Mouse (Mus musculus) kidney, postnatal 25 days (tissue): ENCODE results near the gene Naa40.

Source experiments
- DNase-seq, 2 experiments: peaks; one replicate each; pipeline ENCODE4 v3.0.0; 2021; ENCODE audit warnings: mixed read lengths in 2 of 2

The Naa40 gene

GRCm38 (mm10) chr19:7214484-7214883 lies 26.5 kb downstream of the Naa40 start:
- DNase-seq = no peak

DNA sequence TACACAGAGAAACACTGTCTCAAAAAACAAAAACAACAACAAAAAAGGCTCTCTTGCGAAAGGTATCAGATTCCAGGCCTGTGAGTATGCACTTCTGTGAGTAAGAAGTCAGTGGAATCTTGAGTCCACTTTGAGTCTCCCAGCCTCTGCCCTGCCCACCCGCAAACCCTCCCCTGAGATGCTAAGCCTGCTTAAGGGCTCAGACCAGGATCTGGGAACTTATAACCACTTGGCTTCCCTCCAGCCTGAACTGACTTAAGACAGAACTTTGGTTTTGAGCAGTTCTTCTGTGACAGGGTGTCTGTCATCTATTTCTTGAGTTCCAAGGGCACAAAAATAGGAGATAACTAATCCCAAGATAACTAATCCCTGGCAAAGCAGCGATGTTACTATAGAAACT lies 28.0 kb downstream of the Naa40 start:
- no peak for DNase-seq

- DNase-seq = no peak
Measured at GRCm38 (mm10) chr19:7212216-7212615, 28.8 kb downstream of the Naa40 start.

- DNase-seq = no peak
Measured at GRCm38 (mm10) chr19:7209907-7210646, 30.9 kb downstream of the Naa40 start.

GRCm38 (mm10) chr19:7205753-7206736 lies 34.9 kb downstream of the Naa40 start, which contains the start of gene Otub1:
TSS of gene Otub1 (minus strand) at chr19:7206316.
- peak; percentile 95 to 97 for DNase-seq

DNA sequence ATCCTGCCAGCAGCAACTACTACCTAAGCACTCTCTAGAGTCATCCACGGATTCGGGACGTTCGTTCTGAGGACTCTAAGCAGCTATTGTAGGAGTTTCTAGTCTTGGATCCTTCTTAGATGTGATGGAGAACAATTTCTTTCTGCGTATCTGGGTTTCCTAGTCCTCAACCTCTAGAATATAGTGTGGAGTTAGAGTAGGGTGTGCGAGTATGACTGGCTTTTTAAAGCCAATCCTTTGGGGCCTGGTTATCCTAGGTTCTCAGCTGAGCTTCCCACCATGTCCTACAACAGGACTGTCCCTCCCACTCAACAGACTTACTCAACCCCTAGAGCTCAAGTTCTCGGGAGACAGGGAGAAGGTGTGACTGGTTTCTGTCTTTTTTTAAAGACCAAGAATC lies 35.7 kb downstream of the Naa40 start:
- peak; percentile 37 to 38 for DNase-seq

GRCm38 (mm10) chr19:7204898-7205297 lies 36.1 kb downstream of the Naa40 start:
- no peak for DNase-seq

- no peak for DNase-seq
Measured at GRCm38 (mm10) chr19:7200427-7200826, 40.6 kb downstream of the Naa40 start.

GRCm38 (mm10) chr19:7199089-7199488 lies 41.9 kb downstream of the Naa40 start:
- no peak for DNase-seq

- no peak for DNase-seq
Measured at GRCm38 (mm10) chr19:7197445-7197844, 43.5 kb downstream of the Naa40 start.

GRCm38 (mm10) chr19:7196741-7197270 lies 44.2 kb downstream of the Naa40 start:
- peak; percentile 72 to 91 for DNase-seq

DNA sequence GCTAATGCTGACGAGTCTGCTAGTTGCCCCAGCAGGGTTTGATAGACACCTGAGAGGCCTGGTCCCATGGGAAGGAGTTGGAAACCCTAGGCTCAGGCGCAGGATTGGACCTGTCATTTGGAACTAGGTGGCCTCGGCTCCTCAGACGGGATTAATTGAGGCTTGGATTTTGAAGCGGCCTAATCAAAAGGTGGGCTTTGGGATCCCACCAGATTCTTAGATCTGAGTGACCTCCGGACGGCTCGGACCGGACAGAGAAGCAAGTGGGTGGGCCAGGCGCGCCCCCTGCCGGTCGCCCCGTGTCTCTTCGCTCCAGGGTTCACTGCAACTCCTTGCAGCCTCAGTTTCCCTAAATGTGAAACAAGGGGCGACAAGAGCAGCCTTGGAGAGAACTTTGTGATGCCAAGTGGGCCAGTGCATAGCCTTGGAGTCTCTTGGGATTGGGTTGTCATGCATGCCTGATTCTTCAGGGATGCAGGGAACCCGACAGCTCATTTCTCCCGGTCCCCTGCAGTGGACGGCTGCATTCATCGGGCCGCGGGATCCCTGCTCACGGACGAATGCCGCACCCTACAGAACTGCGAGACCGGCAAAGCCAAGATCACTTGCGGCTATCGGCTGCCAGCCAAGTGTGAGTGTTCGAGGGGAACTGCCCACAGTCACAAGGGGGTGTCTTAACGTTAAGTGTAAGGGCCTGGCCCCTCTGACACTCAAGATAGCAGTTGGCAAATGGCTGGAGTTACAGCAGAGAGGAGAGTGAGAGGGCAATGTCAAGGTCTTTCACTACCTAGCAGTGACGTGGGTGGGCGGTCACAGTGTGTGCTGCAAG lies 44.9 kb downstream of the Naa40 start:
- peak; percentile 75 to 81 for DNase-seq

- DNase-seq = peak; percentile 84 to 92
Measured at GRCm38 (mm10) chr19:7192561-7192967, 48.4 kb downstream of the Naa40 start.

GRCm38 (mm10) chr19:7191639-7192038 lies 49.3 kb downstream of the Naa40 start:
- peak; percentile 84 to 95 for DNase-seq

DNA sequence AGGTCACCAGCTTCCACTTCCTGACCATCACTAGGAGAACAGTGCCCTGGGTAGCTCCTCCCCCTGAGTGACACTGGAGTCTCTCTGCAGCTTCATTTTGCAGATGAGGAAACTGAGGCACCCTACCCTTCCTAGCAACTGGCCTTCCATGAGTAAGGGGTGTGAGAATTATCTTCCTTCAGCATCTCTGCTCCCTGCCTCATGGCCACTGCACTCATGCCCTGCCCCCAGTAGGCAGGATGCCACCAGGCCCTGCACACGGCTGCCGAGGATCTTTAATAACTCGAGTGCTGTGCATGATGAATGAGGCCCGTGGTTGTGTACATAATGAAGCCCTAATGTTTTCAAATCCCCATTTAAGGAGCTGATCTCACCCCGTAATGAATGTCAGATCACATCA lies 50.0 kb downstream of the Naa40 start:
- peak in 1 of 2 experiments; percentile 50 for DNase-seq

DNA sequence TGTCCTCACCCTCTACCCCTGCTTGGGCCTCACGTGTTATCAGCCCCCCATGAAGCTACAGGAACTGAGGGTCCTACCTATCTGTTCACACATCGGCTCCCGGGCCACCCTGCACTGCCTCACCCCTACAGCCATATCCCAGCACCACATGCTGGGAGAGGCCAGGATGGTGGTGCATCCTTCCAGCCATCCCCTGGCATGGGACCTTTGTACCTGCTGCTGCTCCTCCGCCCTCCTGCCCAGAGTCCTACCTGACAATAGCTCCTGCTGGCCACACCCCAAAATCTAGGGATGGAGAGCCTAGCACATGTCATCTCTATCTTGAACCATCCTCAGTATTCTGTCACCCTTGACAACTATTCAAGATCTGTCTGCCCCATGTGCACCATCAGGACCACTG lies 52.0 kb downstream of the Naa40 start:
- peak in 1 of 2 experiments; percentile 75 for DNase-seq

DNA sequence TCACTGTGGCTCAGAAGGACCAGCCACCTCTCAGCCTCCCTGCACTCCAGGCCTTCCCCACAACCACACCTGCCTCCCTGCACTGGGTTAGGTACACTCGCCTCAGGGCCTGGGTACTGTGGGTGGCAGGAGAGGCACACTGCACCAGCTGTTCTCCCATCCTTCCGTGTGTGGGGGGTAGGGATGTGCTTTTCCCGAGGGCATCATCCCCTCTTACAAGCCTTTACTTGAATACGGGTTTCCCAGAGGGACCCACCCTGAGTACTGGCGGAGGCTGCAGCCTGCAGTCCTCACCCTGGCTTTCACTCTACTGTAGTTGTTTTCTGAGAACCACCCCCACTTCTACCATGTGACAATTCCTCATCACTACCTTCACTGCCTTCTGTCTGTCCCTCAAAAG lies 53.8 kb downstream of the Naa40 start:
- DNase-seq = no peak

DNA sequence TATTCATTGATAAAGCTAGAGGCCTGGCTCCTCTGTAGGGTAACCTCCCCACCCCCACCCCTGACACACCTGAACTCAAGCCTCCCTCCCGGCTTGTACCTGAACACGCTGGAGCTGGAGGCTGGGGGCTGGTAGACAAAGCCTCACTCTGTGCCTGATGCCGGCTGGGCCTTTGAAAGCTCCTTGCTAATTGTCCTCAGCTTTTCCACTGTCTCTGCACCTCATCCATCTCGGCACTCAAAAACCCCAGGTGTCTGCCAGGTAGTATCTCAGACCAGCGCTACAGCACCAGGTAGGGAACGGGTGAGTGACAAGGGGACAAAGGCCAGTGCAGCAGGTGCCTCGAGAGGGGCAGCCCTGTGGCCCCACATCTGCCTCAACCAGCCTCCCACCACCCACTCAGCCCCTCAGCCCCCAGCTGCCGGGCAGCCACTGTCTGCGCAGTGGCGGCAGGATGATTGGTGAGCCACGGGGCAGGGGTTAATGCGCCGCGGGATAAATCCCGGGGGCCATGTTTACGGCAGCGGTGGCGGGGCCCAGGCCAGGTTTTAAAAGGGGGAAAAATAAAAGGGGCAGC lies 55.2 kb downstream of the Naa40 start:
- DNase-seq = no peak

GRCm38 (mm10) chr19:7185059-7185458 lies 55.9 kb downstream of the Naa40 start:
- peak in 1 of 2 experiments; percentile 74 for DNase-seq

GRCm38 (mm10) chr19:7183419-7183818 lies 57.6 kb downstream of the Naa40 start:
- peak in 1 of 2 experiments; percentile 35 for DNase-seq

- DNase-seq = peak; percentile 96 to 97
Measured at GRCm38 (mm10) chr19:7182273-7182949, 58.6 kb downstream of the Naa40 start.
